Mouse (Mus musculus) kidney, postnatal 0 days (tissue): ENCODE results near the gene Hhex. TPM values are rescaled to one million over a fixed set of nuclear protein-coding genes. Genes with fewer than 3 reads are reported as not detected.

Experiments
- ATAC-seq: fragments of 200-750 bp; cut with Nextera tagmentation; replicated peaks from 2 replicates; pipeline ENCODE4 v1.8.0; 2017; ENCODE audit warnings: low read depth, moderate number of reproducible peaks, moderate TSS enrichment, moderate library complexity; ENCODE audit not compliant: low FRiP score
- DNase-seq: peaks from one replicate; pipeline ENCODE4 v3.0.0-alpha.2; 2016; ENCODE audit warnings: low spot score
- H3K27ac ChIP-seq: fragments of 300-500 bp; sonication (generic); 2 replicates; pipeline ENCODE4 v1.5.1; 2014; ENCODE audit warnings: mild to moderate bottlenecking
- H3K27me3 ChIP-seq: fragments of 300-500 bp; sonication (generic); 2 replicates; pipeline ENCODE4 v1.6.1; 2014; ENCODE audit warnings: low read length, mixed read lengths; ENCODE audit not compliant: insufficient read depth
- H3K36me3 ChIP-seq: fragments of 300-500 bp; sonication (generic); 2 replicates; pipeline ENCODE4 v1.6.1; 2014; ENCODE audit warnings: low read length, mixed read lengths; ENCODE audit not compliant: insufficient read depth
- H3K4me1 ChIP-seq: fragments of 300-500 bp; sonication (generic); replicated peaks from 2 replicates; pipeline ENCODE4 v1.6.1; 2014; ENCODE audit warnings: antibody characterized with exemption, low read length, mixed read lengths; ENCODE audit not compliant: insufficient read depth
- H3K4me2 ChIP-seq: fragments of 300-500 bp; sonication (generic); 2 replicates; pipeline ENCODE4 v1.6.1; 2014; ENCODE audit warnings: mild to moderate bottlenecking, low read length, moderate library complexity, mixed read lengths
- H3K4me3 ChIP-seq: fragments of 300-500 bp; sonication (generic); replicated peaks from 2 replicates; pipeline ENCODE4 v1.5.1; 2014; ENCODE audit warnings: low read depth, low read length
- H3K9ac ChIP-seq: fragments of 300-500 bp; sonication (generic); 2 replicates; pipeline ENCODE4 v1.6.1; 2014; ENCODE audit warnings: low read depth, low read length
- H3K9me3 ChIP-seq: fragments of 300-500 bp; sonication (generic); replicated peaks from 2 replicates; pipeline ENCODE4 v1.6.1; 2016; ENCODE audit warnings: low read length, inconsistent platforms, mixed read lengths
- CTCF ChIP-seq: IDR thresholded peaks from 2 replicates; pipeline ENCODE4 v1.5.1; 2016; ENCODE audit warnings: antibody characterized with exemption, low read depth, mild to moderate bottlenecking, moderate library complexity
- WGBS: fragments of 180-500 bp; shearing (Covaris S2); extraction: QIAGEN DNeasy Blood & Tissue Kit; methylation state at CpG from one replicate; pipeline ENCODE4 v1.1.7; 2014; 5-methylcytosine and 5-hydroxymethylcytosine counted together
- polyA plus RNA-seq: library from polyadenylated mRNA; unstranded; fragments of >200 nt; fragmentation: Nextera tagmentation; extraction: Ambion mirVana; gene quantifications from 2 replicates; pipeline ENCODE4 v1.2.1, GENCODE M21; 2015

Gene Hhex
- polyA plus RNA-seq, 1 experiment from 2014 or later = 7.6 TPM

- H3K4me3 ChIP-seq = no peak overlapping the region
- H3K4me1 ChIP-seq = no peaks in the 10 kb centered on the region
- H3K4me2 ChIP-seq = no peak overlapping the region
- H3K36me3 ChIP-seq = no peaks in the 10 kb centered on the region
- H3K9ac ChIP-seq = no peak overlapping the region
- 74% methylated on average over 6 of the region's 6 CpGs for WGBS
- H3K9me3 ChIP-seq = no peaks in the 10 kb centered on the region
- H3K27me3 ChIP-seq = no peaks in the 10 kb centered on the region
- TF ChIP-seq CTCF = no peak
- no peak overlapping the region for H3K27ac ChIP-seq
- ATAC-seq (no peak), DNase-seq (no peak)
Observed at GRCm38 (mm10) chr19:37484787-37485186, 50.2 kb downstream of the Hhex start.

- H3K4me2 ChIP-seq = no peak overlapping the region
- H3K27ac ChIP-seq = no peak overlapping the region
- no peaks in the 10 kb centered on the region for H3K27me3 ChIP-seq
- no peaks in the 10 kb centered on the region for H3K9me3 ChIP-seq
- H3K4me1 ChIP-seq = no peaks in the 10 kb centered on the region
- WGBS = 78% methylated on average over 6 of the region's 6 CpGs
- H3K36me3 ChIP-seq = no peaks in the 10 kb centered on the region
- H3K4me3 ChIP-seq = no peak overlapping the region
- ATAC-seq = no peak
- DNase-seq = no peak
- TF ChIP-seq CTCF = no peak
- no peak overlapping the region for H3K9ac ChIP-seq
Observed at GRCm38 (mm10) chr19:37486801-37487200, 52.2 kb downstream of the Hhex start.

GRCm38 (mm10) chr19:37487811-37488475, 53.3 kb downstream of the Hhex start:
- 91% methylated on average over 5 of the region's 5 CpGs for WGBS
- Histone ChIP-seq H3K4me3 (no peak overlapping the region), H3K9me3 (no peaks in the 10 kb centered on the region), H3K27ac (no peak overlapping the region), H3K4me2 (no peak overlapping the region), H3K27me3 (no peaks in the 10 kb centered on the region), H3K4me1 (no peaks in the 10 kb centered on the region), H3K36me3 (no peaks in the 10 kb centered on the region), H3K9ac (no peak overlapping the region)
- no peak for TF ChIP-seq CTCF
- ATAC-seq (no peak), DNase-seq (no peak)

GRCm38 (mm10) chr19:37488608-37489262, 54.1 kb downstream of the Hhex start:
- no peaks in the 10 kb centered on the region; the same call in 1 of the 2 replicates for H3K4me1 ChIP-seq
- no peak overlapping the region for H3K4me3 ChIP-seq
- DNase-seq = peak; percentile 22
- no peak overlapping the region for H3K9ac ChIP-seq
- no peaks in the 10 kb centered on the region for H3K27me3 ChIP-seq
- H3K36me3 ChIP-seq = no peaks in the 10 kb centered on the region
- H3K4me2 ChIP-seq = no peak overlapping the region
- ATAC-seq = no peak
- WGBS = 70% methylated on average over 7 of the region's 7 CpGs
- H3K27ac ChIP-seq = no peak overlapping the region
- no peak for TF ChIP-seq CTCF
- no peaks in the 10 kb centered on the region for H3K9me3 ChIP-seq

Other genes with a start within 250 kb of the Hhex start
- 96.4 and 98.2 TPM in 2 replicates for gene March5, start 227.3 kb upstream of the Hhex start, polyA plus RNA-seq
- gene Cpeb3, start 226.2 kb upstream of the Hhex start, polyA plus RNA-seq = 2.1 and 2.7 TPM in 2 replicates
- 37.3 and 42.3 TPM in 2 replicates for gene Ide, start 97.0 kb upstream of the Hhex start, polyA plus RNA-seq
- 18.5 and 22.4 TPM in 2 replicates for gene Kif11, start 58.4 kb upstream of the Hhex start, polyA plus RNA-seq
- gene Exoc6, start 115.6 kb downstream of the Hhex start, polyA plus RNA-seq = 28.1 and 29.9 TPM in 2 replicates